Mouse (Mus musculus): ENCODE measurements around the gene Usp46.

Gene Usp46

DNA sequence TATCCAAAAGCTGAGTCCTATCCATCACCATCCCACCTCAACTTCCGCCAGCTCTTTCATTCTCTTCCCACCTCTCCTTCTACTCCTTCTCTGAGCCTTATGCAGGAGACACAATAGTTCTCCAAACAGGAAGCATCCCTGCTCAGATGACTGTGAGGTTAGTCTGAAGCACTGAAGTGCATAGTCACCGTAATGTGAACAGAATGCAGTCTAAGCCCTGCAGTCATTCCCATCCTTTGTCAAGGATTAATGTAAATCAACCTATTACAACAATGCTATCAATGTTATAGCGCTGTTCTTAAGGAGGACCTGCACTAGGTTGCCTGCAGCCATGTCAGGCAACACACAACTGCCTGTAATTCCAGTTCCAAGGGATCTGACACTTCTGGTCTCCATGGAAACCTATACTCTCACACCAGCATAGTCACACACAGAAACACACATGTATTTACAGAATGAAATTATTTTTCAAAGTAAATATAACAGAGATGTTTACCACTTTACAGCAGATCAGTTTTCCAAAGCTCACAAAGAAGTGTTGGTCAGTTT lies 115.1 kb downstream of the Usp46 start:
- no peak for DNase-seq (ENCODE audit: low spot score)

DNA sequence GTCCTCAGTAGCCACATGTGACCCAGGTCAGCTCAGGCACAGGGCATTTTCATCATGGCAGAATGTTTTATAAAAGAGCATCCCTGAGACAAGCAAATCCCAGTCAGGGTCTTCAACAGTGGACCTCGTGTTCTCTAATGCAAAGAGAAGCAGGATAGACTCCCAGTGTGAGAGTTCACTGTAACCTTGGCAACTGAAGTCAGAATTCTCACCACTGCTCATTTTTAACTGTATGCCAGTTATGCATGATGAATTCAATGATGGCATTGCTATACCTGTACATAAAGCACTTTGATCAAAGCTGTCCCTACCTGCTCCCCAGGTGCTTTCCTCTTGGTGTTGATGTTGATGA lies 116.6 kb downstream of the Usp46 start:
- no peak for DNase-seq (ENCODE audit: low spot score)

DNA sequence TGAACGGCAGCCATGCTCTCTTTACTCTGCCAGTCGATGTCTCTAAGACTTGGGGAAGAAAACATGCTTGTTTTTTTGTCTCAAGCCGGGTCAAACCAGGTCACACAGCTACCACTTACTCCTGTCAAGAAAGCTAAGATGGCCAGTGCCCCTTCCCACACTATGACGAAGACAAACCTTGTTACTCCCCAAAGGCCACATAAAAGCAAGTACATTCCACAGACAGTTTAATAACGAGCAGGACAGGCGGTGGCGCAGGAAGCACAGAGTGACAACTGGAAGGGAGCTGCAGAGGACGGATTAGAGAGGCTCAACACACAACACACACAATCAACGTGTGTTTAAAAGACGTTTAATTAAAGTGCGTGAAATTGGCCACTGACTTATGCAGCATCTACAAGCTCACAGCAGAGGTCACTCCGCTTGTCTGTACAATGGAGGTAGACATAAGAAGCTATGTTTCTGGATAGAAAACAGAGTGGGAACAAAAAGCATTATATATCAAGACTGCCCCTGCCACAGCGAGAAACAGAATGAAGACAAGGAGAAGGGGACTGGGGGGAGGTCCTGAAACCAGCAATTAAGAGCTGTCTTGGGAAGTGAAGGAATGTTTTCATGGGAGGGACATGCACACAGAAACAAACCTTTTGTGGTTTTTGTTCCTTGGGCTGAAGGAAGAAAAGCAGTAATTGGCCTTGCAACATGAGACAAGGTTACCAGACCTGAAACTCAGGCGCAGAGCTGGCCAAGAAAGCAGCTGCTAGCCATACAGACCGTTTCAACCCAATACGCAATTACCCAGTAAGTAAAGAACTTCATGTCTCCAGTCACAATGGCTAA lies 117.2 kb downstream of the Usp46 start:
- no peak for DNase-seq (ENCODE audit: low spot score)
